Mouse (Mus musculus): ENCODE data around the gene Plxnb1. TPM values are rescaled to one million over a fixed set of nuclear protein-coding genes. Genes with fewer than 3 reads are reported as not detected.

Plxnb1 gene
- total RNA-seq, 2 experiments from 2014 or later: not detected

- no peak for ATAC-seq (replicated peaks; ENCODE audit: low FRiP score, poor library complexity, severe bottlenecking)
Measured at GRCm38 (mm10) chr9:109060184-109060897, 34.8 kb upstream of the Plxnb1 start.

- ATAC-seq (replicated peaks; ENCODE audit: low FRiP score, poor library complexity, severe bottlenecking): no peak
Measured at GRCm38 (mm10) chr9:109060898-109061295, 34.3 kb upstream of the Plxnb1 start.

GRCm38 (mm10) chr9:109068095-109068735 is 27.0 kb upstream of the Plxnb1 start:
- ATAC-seq (replicated peaks; ENCODE audit: low FRiP score, poor library complexity, severe bottlenecking): no peak

GRCm38 (mm10) chr9:109073661-109074573 is 21.3 kb upstream of the Plxnb1 start, which contains the start of gene Atrip:
TSS of gene Atrip (minus strand) at chr9:109074124.
- peak; percentile 99 for ATAC-seq (replicated peaks; ENCODE audit: low FRiP score, poor library complexity, severe bottlenecking)

GRCm38 (mm10) chr9:109080516-109080915 is 14.7 kb upstream of the Plxnb1 start:
- no peak for ATAC-seq (replicated peaks; ENCODE audit: low FRiP score, poor library complexity, severe bottlenecking)

GRCm38 (mm10) chr9:109081749-109082123 is 13.5 kb upstream of the Plxnb1 start:
- 0 out of 2 replicates have a peak, but pooled peaks have one; percentile 17 for ATAC-seq (replicated peaks; ENCODE audit: low FRiP score, poor library complexity, severe bottlenecking)

GRCm38 (mm10) chr9:109082124-109082800 is 12.9 kb upstream of the Plxnb1 start, which contains the start of the genes Ccdc51 and Tma7:
TSS of gene Ccdc51 (plus strand) at chr9:109082493.
TSS of gene Tma7 (minus strand) at chr9:109082587.
- ATAC-seq (replicated peaks; ENCODE audit: low FRiP score, poor library complexity, severe bottlenecking): peak; percentile 99

- no peak for ATAC-seq (replicated peaks; ENCODE audit: low FRiP score, poor library complexity, severe bottlenecking)
Measured at GRCm38 (mm10) chr9:109084922-109085321, 10.3 kb upstream of the Plxnb1 start.

GRCm38 (mm10) chr9:109087987-109088386 is 7.2 kb upstream of the Plxnb1 start:
- ATAC-seq (replicated peaks; ENCODE audit: low FRiP score, poor library complexity, severe bottlenecking): no peak

- no peak for ATAC-seq (replicated peaks; ENCODE audit: low FRiP score, poor library complexity, severe bottlenecking)
Measured at GRCm38 (mm10) chr9:109090446-109090845, 4.7 kb upstream of the Plxnb1 start.

- ATAC-seq (replicated peaks; ENCODE audit: low FRiP score, poor library complexity, severe bottlenecking): no peak
Measured at GRCm38 (mm10) chr9:109091802-109092201, 3.4 kb upstream of the Plxnb1 start.

- ATAC-seq (replicated peaks; ENCODE audit: low FRiP score, poor library complexity, severe bottlenecking): no peak
Measured at GRCm38 (mm10) chr9:109092799-109093198, 2.4 kb upstream of the Plxnb1 start.

GRCm38 (mm10) chr9:109093786-109094552 is 1.2 kb upstream of the Plxnb1 start:
- no peak for ATAC-seq (replicated peaks; ENCODE audit: low FRiP score, poor library complexity, severe bottlenecking)

- no peak for ATAC-seq (replicated peaks; ENCODE audit: low FRiP score, poor library complexity, severe bottlenecking)
Measured at GRCm38 (mm10) chr9:109094553-109095136, 544 bp upstream of the Plxnb1 start.

GRCm38 (mm10) chr9:109096251-109096661 is 1.1 kb downstream of the Plxnb1 start:
- ATAC-seq (replicated peaks; ENCODE audit: low FRiP score, poor library complexity, severe bottlenecking): no peak

GRCm38 (mm10) chr9:109096856-109097255 is 1.7 kb downstream of the Plxnb1 start:
- no peak for ATAC-seq (replicated peaks; ENCODE audit: low FRiP score, poor library complexity, severe bottlenecking)

GRCm38 (mm10) chr9:109097291-109097690 is 2.1 kb downstream of the Plxnb1 start:
- no peak for ATAC-seq (replicated peaks; ENCODE audit: low FRiP score, poor library complexity, severe bottlenecking)

- ATAC-seq (replicated peaks; ENCODE audit: low FRiP score, poor library complexity, severe bottlenecking): no peak
Measured at GRCm38 (mm10) chr9:109097831-109098230, 2.6 kb downstream of the Plxnb1 start.

GRCm38 (mm10) chr9:109098366-109098765 is 3.2 kb downstream of the Plxnb1 start:
- no peak for ATAC-seq (replicated peaks; ENCODE audit: low FRiP score, poor library complexity, severe bottlenecking)

Measured in erythroblast, adult 5-6 weeks (primary cell).